Mouse (Mus musculus) c-Kit-positive CD71-positive TER-119-positive erythroid progenitor cells, embryonic 14.5 days (primary cell): ENCODE data around the gene Chst11.

Experiments used
- DNase-seq: peaks from one replicate; pipeline ENCODE4 v3.0.0-alpha.2; 2013; ENCODE audit warnings: low spot score

Chst11 gene

DNA sequence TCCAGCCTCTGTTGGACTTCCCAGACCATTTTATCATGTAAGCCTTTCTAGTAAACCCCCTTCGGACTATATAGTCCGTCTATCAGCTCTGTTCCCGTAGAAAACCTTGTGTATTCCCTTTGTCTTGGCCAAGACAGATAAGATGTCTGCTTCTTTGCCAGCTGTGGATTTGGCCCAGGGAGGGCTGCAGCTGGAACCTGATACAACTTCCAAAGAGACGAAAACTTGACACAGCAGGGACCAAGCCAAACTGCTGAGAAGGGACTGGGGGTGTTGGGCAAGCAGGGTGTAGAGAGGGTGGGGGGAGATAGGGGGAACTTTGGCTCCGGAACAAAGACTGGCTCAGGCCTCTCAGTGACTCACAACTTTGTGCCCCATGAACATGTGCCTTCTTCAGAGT is 232.0 kb downstream of the Chst11 start:
- DNase-seq, result no peak

DNA sequence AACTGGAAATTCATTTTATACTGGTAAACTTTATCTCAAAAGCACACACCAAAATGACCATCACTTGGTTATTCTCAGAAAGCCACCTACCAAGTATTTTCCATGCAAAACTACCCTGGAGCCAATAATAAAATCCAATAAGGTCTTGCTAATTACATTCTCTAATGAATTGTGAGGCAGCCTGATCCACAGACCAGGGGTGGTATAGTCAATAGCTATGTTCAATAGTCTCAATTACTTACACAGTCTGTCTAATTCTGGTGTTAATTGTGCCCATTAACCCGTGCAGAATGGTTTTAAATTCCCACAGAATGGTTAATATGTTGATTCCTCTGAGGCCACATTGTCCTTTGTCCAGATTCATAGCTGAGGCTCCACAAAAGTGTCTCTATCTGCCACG is 233.5 kb downstream of the Chst11 start:
- DNase-seq, result no peak

- peak; percentile 44 for DNase-seq
Measured at GRCm38 (mm10) chr10:83219729-83220128, 234.4 kb downstream of the Chst11 start.

- no peak for DNase-seq
Measured at GRCm38 (mm10) chr10:83220217-83220616, 234.9 kb downstream of the Chst11 start.

- no peak for DNase-seq
Measured at GRCm38 (mm10) chr10:83220847-83221246, 235.5 kb downstream of the Chst11 start.

DNA sequence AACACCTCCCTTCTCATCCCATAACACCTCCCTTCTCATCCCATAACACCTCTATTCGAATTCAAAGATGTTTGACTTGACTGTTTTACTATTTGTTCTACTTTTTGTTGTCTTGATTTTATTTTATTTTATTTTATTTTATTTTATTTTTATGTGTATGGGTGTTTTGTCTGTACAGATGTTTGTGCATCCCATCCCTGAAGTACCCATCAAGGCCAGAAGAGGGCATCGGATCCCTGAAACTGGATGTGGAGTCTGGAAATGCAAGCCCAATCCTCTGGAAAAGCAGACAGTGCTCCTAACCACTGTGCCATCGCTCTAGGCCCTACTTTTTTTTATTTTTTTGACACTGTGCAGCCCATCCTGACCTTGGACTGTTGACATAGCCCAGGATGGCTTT is 239.7 kb downstream of the Chst11 start:
- DNase-seq, result peak; percentile 9

GRCm38 (mm10) chr10:83228626-83229025 is 243.3 kb downstream of the Chst11 start:
- DNase-seq, result no peak

- no peak for DNase-seq
Measured at GRCm38 (mm10) chr10:83233967-83234366, 248.7 kb downstream of the Chst11 start.

DNA sequence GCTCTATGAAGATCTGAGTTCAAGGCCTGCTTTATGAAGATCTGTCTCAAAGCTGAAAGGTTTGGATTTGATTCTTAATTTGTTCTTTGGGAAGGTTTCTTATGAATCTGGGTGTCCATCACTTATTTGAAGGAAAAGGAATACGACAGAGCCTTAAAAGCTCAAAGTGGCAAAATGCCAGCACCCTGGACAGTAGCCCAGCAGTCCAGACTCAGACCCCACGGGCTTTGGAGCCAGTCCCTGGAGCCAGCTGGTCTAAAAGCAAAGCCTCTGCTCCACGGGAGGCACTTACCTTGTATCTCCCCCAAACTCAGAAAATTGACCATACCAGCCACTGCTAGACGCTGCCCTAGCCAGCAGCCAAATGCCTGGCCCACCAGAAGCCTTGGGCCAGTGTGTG is 249.1 kb downstream of the Chst11 start:
- no peak for DNase-seq

DNA sequence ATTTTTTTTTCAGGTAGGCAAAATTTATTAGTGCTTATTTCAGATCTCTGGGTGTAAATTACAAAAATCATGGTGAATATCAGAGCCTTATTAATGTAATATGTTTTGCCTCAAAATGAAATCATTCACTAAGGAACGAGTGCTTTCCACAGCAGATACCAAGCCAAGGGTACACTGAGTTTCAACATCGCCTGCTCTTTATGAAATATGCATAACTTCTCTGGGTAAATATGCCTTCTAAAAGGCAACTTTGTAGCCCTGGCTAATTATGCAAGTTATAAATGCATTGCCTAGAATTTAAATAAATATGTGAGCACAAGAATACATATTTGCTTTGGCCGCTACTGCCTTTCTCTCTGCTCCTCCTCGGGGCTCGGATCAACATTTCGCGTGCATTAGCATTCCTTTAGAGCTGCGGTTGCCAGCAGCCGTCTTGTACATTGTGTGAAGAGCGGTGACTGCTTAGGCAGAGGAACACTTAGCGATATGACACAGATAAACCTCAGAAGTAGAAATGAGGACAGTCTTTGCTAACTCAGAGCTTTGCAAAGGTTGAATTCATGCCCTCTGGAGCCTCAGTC is 256.9 kb downstream of the Chst11 start:
- DNase-seq, result no peak

DNA sequence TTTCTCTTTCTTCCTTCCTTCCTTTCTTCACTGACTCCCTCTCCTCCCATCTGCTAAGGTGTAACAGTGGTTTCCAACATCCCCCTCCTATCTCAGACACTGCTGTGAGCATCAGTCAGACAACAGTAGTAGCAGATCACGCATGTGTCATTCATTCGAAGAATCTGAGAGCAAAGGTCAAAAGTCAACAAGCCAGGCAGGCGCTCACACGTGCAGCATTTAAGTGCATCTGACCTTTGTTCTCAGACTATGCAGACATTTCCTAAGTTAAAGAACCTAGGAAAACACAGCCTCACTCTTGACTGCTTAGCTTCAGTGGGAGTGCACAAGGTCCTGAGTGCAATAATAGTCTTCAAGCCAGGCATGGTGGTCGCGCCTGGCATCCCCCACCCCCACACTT is 258.8 kb downstream of the Chst11 start:
- DNase-seq, result no peak
